Mouse (Mus musculus) mature B cell (primary cell): ENCODE data around the gene Med12l.

Source experiments
- in situ Hi-C: fragments of 300-500 bp; cut with MboI; formaldehyde crosslinking; loops from 2 replicates; pipeline ENCODE4 v1.14.3; 2019

Med12l gene

DNA sequence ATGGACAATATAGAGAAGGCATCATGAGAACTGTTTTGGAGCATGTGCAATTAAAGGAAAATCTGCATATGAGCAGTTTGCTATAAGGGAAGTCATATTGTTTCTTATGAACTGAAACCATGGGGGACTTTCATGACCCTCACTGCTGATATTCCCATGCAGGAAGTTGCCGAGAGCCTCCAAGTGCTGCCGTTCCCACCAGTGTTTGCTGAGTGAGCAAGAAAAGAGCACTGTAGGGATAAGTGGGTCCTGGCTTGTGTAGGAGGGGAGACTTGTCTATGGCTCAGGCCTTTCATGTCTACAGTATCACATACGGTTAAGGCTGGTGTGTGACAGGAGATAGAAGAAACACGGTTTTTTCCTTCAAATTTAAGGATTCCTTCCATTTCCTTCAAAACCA, 180.0 kb downstream of the Med12l start:
- in situ Hi-C loops: loop anchor here (25.0 kb wide), 1 partner anchor 552 kb away; the partner anchor contains the start of gene Gm5538

DNA sequence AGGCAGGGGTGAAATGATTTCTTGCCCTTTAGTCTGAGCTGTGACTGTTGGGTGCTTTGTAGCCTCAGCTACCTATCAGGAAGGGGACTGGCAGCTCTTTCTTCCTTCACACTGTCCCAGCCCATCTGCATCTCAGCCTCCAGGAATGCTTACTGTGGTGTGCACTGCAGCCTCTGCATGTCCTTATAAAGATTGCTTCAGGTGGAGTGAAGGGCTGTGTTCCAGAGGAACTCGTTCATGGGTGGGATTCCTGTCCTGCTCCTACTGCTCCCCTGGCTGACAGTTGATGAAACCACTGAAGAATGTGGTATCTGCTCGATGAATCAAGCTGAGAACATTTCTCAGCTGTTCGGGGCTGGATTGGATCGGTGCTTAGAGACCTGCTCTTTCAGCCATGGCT, 181.7 kb downstream of the Med12l start:
- in situ Hi-C loops: loop anchor here (25.0 kb wide), 1 partner anchor 550 kb away; the partner anchor contains the start of gene Gm5538

- in situ Hi-C loops: loop anchor here (25.0 kb wide), 1 partner anchor 546 kb away; the partner anchor contains the start of gene Gm5538
These were observed 186.0 kb downstream of the Med12l start for GRCm38 (mm10) chr3:59191674-59192073.

DNA sequence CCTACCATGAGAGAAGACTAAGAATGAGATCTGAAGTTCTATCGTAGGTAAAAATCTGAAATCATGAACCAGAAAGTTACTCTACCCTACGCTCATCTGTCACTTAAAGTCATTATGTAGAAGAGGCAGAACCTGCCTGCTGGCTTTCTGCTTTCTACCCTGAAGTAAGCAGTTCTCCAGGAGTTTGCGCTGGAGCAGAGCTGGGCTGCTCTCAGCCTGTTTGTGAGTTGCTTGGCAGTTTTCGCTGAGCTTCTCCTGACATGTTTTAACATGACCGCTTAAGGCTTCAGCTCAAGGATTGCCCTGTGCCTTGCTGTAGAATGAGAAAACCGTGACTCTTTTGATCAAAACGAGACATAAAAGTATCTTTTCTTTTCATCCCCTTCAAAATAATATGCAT, 188.5 kb downstream of the Med12l start:
- in situ Hi-C loops: loop anchor here (25.0 kb wide), 1 partner anchor 543 kb away; the partner anchor contains the start of gene Gm5538

- in situ Hi-C loops: loop anchor here (25.0 kb wide), 1 partner anchor 542 kb away; the partner anchor contains the start of gene Gm5538
These were observed 189.3 kb downstream of the Med12l start, which contains the start of gene Gpr87 for GRCm38 (mm10) chr3:59194938-59195337. Gene Gpr87, minus strand, starts transcription at chr3:59195104.

DNA sequence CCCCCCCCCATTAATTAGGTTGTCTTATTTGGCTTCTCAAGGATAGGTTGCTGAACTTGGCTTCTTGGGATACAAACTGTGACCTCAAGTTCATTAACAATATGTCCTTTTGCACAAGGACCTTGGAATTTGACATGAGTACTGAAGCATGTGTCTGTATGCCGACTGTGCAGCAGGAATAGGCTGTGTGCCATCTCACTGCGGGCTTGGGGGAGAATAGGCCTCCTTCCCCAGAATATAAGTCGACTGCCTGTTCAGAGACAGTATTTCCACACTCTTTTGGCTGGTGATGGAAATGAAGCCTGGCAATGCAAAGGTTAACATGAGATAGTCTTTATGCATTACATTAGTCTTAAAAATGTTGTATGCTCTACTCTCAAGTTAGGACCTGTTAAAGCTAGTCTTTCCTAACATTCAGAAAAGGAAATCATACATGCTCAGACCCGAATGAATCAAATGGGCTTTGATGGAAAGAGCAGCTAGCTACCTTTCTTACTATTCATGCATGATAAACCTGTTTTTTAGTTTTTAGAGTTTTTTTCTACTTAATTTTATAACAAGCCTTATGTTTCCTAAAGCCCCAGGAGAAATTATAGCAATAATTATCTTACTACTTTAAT, 191.8 kb downstream of the Med12l start:
- in situ Hi-C loops: loop anchor here (25.0 kb wide), 1 partner anchor 540 kb away; the partner anchor contains the start of gene Gm5538

DNA sequence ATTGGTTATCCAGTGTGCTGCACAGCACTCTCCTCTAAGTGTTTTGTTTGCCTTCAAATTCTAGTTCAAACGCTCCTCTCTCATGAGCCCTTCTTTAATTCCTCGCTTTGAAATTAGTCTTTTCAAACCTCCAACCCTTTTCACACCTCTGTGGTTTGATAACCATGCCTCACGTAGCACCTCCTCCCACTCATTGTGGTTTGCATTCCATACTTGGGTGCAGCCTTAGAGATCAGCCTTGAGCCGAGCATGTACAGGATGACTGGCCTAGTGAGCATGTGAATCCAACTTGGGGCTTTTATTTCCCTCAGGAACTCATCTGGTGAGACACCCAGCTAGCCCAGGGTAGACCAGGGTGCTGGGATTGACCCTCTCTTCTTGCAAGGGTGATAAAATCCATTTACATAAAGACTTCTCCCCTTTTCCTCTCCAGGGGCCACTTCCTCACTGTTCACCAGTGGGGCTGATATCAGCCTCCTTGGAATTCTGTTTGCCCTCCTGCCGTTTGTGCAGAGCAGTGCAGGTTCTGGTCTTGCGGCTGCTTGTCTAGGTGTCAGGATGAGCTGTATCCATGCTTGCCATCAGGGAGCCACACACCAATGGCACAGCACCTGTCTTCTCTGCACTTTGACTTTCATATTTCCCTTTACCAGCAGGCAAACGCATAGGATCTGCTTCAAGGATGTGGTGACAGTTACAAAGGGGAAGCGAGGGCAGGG, 198.3 kb downstream of the Med12l start:
- in situ Hi-C loops: no loop called here

GRCm38 (mm10) chr3:59204719-59205503, 199.3 kb downstream of the Med12l start:
- in situ Hi-C loops: no loop called here

DNA sequence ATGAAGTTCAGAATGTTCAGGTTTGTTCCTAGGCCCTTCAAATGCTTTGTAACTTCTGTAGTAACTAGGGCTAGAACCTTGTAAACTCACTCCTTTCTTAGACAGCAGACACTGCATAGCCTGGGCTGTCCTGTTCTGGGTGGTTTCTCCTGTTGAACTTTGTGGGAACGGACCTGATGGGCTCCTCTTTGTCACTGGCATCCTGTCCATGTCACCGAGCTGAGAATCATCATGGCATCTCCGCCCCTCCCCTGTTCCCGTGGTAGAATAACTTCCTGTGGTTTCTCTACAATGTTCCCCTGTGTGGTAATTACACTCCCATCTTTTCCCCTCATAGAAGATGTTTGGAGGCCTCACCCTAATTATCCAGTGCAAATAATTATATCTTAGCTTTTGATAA, 200.3 kb downstream of the Med12l start:
- in situ Hi-C loops: no loop called here

DNA sequence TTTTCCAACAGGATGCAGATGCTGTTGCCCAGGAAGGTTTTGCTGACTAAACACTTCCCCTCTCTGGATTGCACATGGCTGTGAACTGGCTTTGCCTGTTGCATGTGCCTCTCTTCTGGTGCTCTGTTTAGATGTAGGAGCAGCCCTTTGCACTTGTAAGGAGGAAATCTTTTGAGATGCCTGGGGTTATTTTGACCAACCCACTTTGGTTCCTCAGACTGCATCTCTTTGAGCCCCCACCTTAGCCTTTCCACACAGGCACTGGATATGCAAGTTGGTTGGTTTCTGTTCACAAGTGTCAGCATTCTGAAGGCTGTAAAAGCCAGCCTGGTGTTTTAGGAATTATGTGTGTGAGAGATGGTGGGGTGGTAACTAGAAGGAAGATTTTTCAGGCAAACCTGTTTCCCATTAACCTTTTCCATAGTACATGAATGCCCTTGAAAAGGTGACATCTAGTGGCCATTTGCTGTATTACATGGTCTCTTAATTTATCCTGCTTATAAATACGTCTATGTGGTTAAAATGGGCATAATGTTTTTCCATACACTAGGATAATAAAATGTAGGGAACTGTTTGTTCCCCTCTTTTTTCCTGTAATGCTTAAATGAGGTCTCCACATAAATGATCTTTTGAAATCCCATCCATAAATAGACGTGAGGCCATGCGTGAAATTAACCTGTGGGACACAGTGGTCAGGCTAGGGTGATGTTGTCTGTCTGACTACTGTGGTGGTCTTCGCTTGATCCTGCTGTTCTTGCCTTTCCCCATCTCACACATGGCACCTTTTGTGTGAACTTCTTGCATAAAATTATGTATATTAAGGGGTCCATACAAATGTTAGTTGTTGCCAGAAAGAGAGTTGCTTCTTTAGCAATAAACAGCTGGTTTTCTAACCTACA, 203.3 kb downstream of the Med12l start:
- in situ Hi-C loops: no loop called here

DNA sequence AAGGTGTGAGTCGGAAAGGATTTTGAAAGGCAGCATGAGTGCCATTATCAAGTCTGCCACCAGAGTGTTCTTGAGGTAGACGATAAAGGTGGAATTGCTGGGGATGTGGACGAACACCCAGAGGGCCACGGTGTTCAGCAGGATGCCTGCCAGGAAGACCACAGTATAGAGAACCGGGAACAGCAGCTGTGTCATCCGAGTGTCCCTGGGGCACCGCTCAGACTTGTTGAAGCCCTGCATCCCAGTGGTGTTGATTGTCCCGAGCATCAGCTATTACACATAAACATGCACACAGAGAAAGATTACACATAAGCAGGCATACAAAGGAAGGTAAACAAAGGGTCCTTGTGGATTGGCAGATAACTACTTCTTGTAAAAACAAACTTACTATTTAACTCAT, 204.5 kb downstream of the Med12l start:
- in situ Hi-C loops: no loop called here

- in situ Hi-C loops: no loop called here
These were observed 205.1 kb downstream of the Med12l start, which contains the start of gene P2ry13 for GRCm38 (mm10) chr3:59210727-59211126. Gene P2ry13, minus strand, starts transcription at chr3:59210882.

DNA sequence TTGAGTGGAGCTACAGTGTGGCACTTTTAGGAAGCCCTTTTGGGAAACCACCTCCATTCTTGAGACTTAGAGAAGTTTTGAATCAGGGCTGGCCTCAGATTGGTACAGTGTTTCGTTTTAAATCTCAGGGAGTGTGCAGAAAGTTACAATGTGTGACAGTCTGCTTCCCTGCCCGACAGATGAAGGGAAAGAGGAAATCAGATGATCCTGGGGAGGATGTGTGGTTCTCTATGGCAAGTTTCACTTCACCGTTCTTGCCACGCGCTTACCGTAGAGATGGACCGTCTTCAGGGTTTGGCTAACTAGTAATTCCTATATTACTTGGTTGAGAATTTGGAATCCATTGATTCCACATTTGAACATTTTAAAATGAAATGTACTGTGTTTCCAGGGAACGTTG, 206.2 kb downstream of the Med12l start:
- in situ Hi-C loops: no loop called here

DNA sequence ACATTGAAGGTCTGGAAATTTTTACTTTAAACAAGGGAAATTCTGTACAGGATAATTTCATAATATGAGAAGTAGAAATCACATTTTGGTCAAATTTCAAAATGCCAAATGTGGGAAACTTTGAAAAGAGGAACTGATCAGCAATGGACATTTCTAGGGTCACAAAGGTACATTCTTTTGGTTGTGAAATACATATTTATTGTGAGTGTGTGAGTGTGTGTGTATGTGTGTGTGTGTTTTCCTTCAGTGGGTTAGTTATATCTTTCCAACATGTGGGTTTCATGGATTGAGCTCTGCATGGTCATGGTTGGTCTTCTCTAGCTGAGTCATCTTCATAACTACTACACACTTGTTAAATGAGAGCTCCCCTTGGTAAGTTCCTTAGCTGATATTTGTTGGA, 206.8 kb downstream of the Med12l start:
- in situ Hi-C loops: no loop called here

- in situ Hi-C loops: no loop called here
These were observed 211.6 kb downstream of the Med12l start for GRCm38 (mm10) chr3:59217211-59217610.

GRCm38 (mm10) chr3:59219326-59219725, 213.7 kb downstream of the Med12l start:
- in situ Hi-C loops: no loop called here

- in situ Hi-C loops: no loop called here
These were observed 216.7 kb downstream of the Med12l start for GRCm38 (mm10) chr3:59222303-59222702.

- in situ Hi-C loops: no loop called here
These were observed 219.8 kb downstream of the Med12l start for GRCm38 (mm10) chr3:59225411-59225810.

GRCm38 (mm10) chr3:59227696-59228095, 222.1 kb downstream of the Med12l start:
- in situ Hi-C loops: no loop called here

DNA sequence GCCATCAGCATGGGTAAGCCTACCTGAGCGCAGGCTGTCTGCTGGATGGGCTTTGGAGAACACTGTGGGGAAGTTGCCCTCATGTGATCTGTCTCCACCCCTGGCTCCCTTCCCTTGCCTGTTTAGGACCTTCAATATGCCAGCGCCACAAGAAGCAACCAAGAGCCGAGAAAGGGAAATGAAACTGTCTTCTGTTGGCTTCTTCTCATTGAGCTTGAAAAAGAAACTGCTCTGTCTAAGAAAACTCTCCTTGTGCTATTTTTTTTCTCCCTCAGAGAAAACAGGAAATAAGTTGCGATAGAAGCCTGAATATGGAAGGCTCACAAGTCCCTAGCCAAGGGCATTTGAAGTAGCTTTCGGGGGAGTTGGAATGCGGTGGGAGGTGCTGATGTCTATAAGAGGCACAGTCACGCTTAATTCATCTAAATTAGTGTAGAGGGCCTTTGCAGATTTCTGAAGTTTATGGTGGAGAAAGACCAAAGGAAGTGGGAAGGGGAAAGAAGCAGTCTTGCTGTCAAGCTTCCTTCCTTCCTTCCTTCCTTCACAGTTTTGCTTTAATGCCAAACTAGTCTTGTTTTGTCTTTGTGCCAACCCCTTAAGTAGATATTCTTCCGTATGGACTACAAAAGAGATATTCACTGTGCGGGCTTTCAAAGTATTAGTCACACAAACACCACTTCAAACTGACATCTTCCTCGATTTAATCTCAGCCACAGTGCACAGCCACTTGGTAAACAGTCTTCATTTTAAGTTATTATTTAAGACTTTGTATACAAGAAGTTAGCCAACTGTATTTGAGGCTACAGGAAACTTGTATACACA, 223.3 kb downstream of the Med12l start:
- in situ Hi-C loops: no loop called here
